Mouse (Mus musculus) heart, embryonic 15.5 days (tissue): ENCODE data around the gene Twist2. TPM values are rescaled to one million over a fixed set of nuclear protein-coding genes. Genes with fewer than 3 reads are reported as not detected.

Source experiments
- ATAC-seq: fragments of 200-750 bp; cut with Nextera tagmentation; replicated peaks from 2 replicates; pipeline ENCODE4 v1.8.0; 2017; ENCODE audit warnings: low read depth, moderate TSS enrichment; ENCODE audit not compliant: insufficient number of reproducible peaks, insufficient read depth, low FRiP score
- H3K27ac ChIP-seq: fragments of 300-500 bp; sonication (generic); 2 replicates; pipeline ENCODE4 v1.5.1; 2015; ENCODE audit warnings: mild to moderate bottlenecking, inconsistent platforms
- H3K27me3 ChIP-seq: fragments of 300-500 bp; sonication (generic); 2 replicates; pipeline ENCODE4 v1.6.1; 2015; ENCODE audit warnings: inconsistent platforms
- H3K36me3 ChIP-seq: fragments of 300-500 bp; sonication (generic); 2 replicates; pipeline ENCODE4 v1.6.1; 2015; ENCODE audit warnings: mild to moderate bottlenecking, inconsistent platforms
- H3K4me1 ChIP-seq: fragments of 300-500 bp; sonication (generic); replicated peaks from 2 replicates; pipeline ENCODE4 v1.6.1; 2015; ENCODE audit warnings: inconsistent platforms
- H3K4me2 ChIP-seq: fragments of 300-500 bp; sonication (generic); 2 replicates; pipeline ENCODE4 v1.6.1; 2015; ENCODE audit warnings: inconsistent platforms, mild to moderate bottlenecking, moderate library complexity
- H3K4me3 ChIP-seq: fragments of 300-500 bp; sonication (generic); 2 replicates; pipeline ENCODE4 v1.5.1; 2015; ENCODE audit warnings: mild to moderate bottlenecking, inconsistent platforms
- H3K9ac ChIP-seq: fragments of 300-500 bp; sonication (generic); 2 replicates; pipeline ENCODE4 v1.6.1; 2015; ENCODE audit warnings: mild to moderate bottlenecking, inconsistent platforms
- H3K9me3 ChIP-seq: fragments of 300-500 bp; sonication (generic); replicated peaks from 2 replicates; pipeline ENCODE4 v1.6.1; 2016; ENCODE audit warnings: inconsistent platforms
- WGBS: fragments of 180-500 bp; shearing (Covaris S2); methylation state at CpG from one replicate; pipeline ENCODE4 v1.1.7; 2015; ENCODE audit warnings: mixed read lengths; 5-methylcytosine and 5-hydroxymethylcytosine counted together
- polyA plus RNA-seq: library from polyadenylated mRNA; unstranded; fragments of >200 nt; fragmentation: Nextera tagmentation; extraction: Ambion mirVana; gene quantifications from 2 replicates; pipeline ENCODE4 v1.2.1, GENCODE M21; 2015

Gene Twist2
- polyA plus RNA-seq, 1 experiment from 2014 or later: 2.9 TPM

DNA sequence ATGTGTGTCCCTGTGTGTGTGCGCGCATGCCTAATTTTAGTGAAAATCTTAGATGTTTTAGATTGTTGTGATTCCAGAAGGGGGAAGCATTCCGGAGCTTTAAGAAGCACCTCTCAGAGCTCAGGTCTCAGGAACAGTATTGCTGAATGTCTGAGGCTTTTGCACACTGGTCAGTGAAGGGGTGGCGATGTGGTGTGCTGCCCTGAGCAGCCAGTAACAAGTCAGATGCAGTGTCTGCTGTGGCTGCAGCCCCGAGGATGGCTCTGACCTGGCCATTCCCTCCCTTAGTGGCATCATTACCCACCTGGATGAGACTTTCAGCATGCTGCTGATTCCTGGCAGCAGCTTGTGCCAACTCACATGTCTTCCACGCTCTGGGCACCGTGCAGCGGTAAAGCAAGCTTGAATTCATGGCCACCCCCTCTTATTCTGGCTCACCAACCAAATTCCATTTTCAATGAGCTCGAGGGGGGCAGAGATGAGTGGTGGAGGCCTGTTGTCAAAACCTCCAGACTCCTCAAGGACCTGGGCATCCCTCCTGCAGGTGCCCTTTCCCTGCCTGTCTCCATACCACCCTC is 44.2 kb downstream of the Twist2 start:
- ATAC-seq: no peak
- 65% methylated on average over 9 of the region's 9 CpGs for WGBS
- Histone ChIP-seq H3K36me3 (no peaks in the 10 kb centered on the region), H3K9me3 (no peaks in the 10 kb centered on the region), H3K4me3 (no peak overlapping the region), H3K27me3 (no peaks in the 10 kb centered on the region), H3K4me2 (no peak overlapping the region), H3K4me1 (peaks cover 18% of the 10 kb centered on the region), H3K9ac (no peak overlapping the region), H3K27ac (peak overlapping the region; percentile 6; the same call in 1 of the 2 replicates)

DNA sequence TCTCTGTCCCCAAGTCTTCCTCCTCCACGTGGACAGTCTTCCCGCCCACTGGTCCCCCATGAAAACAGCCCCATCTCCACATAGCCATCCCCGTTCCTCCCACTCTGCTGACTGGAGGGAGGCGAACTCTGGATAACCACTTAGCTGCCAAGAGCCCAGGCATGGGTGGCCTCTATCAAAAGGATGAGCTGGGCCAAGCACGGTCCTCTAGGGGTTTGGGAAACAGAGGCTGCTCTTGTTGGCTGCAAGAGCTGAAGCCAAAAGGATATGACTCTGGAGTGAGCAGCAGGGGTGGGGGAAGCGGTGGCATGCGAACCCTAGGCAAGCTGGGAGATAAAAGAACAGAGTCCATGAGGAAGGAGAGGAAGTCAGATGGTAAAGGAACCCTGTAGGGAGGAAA is 50.0 kb downstream of the Twist2 start:
- Histone ChIP-seq H3K27me3 (no peaks in the 10 kb centered on the region), H3K4me3 (no peak overlapping the region), H3K4me1 (peaks cover under 1% of the 10 kb centered on the region), H3K9me3 (no peaks in the 10 kb centered on the region), H3K9ac (no peak overlapping the region), H3K36me3 (no peaks in the 10 kb centered on the region), H3K27ac (peak overlapping the region; percentile 7; the same call in 1 of the 2 replicates), H3K4me2 (no peak overlapping the region)
- 60% methylated on average over 7 of the region's 7 CpGs for WGBS
- ATAC-seq: peak; percentile 53; the same call in 1 of the 2 replicates

DNA sequence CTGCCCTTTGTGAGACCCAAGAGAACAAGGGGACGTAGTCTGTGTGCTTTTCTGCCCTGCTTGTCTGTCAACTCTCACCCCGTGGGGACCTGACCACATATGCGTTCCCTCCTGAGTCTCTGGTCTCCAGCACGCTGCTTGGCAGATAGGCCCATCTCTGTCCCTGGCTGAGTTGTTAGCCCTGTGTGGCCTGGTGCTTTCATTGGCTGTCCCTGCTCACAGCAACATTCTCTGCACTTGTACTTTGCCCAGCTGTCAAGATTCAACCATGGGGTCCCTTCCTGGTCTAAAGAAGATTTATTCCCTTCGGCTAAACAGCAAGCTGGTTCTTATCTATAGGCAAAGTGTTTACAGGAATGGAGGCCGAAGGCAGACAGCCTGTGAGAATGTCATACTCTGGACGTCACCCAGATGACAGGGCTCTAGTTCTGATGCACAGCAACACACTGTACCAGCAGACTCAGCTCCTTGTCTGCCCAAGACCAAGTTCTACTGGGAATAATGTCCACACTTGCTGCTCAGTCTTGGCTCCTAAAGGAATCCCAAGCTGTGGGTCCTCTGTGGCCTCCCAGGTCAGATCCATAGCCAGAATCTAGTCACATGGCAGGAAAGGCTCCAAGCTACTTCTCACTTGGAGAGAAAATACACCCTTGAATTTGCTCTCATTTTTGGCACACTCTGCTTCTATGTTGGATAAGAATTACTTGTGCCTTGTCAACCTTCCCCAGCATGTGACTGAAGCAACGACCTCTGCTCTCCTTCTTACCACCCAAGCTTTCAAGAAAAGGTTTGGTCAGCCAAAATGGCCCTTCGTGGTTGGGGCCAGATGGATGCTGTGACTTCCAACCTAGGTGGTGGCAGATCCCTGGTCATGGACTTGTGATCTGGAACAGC is 55.8 kb downstream of the Twist2 start:
- H3K4me2 ChIP-seq: no peak overlapping the region
- no peak overlapping the region for H3K9ac ChIP-seq
- H3K9me3 ChIP-seq: no peaks in the 10 kb centered on the region
- no peaks in the 10 kb centered on the region for H3K27me3 ChIP-seq
- WGBS: 34% methylated on average over 9 of the region's 9 CpGs
- no peaks in the 10 kb centered on the region for H3K36me3 ChIP-seq
- peak; percentile 62; the same call in 1 of the 2 replicates for ATAC-seq
- no peak overlapping the region for H3K4me3 ChIP-seq
- H3K4me1 ChIP-seq: peaks cover 22% of the 10 kb centered on the region
- peak overlapping the region; percentile 35; the same call in 1 of the 2 replicates for H3K27ac ChIP-seq

DNA sequence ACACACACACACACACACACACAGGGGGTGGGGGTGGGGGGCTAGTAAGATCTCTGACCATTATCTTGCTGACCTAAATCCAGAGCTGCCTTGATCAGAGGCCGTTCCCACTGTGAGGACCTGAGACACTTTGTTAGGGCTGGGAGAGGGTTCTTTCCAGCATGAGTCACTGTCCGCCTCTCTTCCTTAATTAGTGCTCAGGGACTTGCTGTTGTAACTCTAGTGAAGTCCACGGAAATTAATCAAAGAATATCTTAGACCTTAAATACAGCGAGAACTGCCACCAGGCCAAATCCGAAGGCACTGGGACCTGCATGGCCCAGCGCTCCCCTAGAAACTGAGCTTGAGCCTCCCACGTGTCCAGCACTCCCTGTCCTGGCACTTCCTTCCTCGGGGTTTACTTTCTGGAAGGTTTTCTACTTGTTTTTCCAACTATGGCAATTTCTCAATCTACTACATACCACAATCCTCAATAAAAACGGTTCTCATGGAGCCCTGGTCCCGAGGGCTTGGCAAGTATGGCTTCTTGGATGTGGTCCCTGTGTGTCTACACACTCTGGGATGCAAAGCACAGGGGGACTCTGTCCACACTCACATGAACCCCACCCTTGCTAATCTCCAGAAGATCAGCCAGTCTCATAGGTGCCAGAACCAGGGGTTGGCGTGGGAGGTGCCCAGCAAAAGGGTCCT is 57.0 kb downstream of the Twist2 start:
- H3K4me1 ChIP-seq: peaks cover 22% of the 10 kb centered on the region
- H3K27me3 ChIP-seq: no peaks in the 10 kb centered on the region
- no peak for ATAC-seq
- no peaks in the 10 kb centered on the region for H3K9me3 ChIP-seq
- WGBS: 70% methylated on average over 11 of the region's 11 CpGs
- H3K4me3 ChIP-seq: no peak overlapping the region
- H3K27ac ChIP-seq: 0 out of 2 replicates have a peak overlapping the region, but pooled peaks have one; percentile 18
- H3K4me2 ChIP-seq: no peak overlapping the region
- no peak overlapping the region for H3K9ac ChIP-seq
- H3K36me3 ChIP-seq: no peaks in the 10 kb centered on the region

DNA sequence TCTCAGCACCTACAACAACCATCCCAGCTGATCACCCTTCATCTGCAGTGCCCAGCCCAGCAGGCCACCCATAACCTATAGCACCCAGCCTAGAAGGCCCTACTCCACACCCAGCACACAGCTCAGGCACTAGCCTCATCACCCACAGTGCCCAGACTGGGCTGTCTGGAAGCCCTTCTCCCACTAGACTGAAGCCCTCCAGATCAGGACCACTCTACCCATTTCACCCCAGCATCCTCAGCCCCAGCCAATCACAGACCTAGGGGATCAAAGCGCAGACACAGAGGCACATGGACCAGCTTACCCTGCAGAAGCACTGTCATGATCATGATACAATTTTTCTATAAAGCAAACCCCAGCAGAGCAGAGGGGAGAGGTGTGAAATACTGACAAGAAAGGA is 57.6 kb downstream of the Twist2 start:
- Histone ChIP-seq H3K27ac (no peak overlapping the region), H3K9ac (no peak overlapping the region), H3K9me3 (no peaks in the 10 kb centered on the region), H3K4me2 (no peak overlapping the region), H3K4me3 (no peak overlapping the region), H3K27me3 (no peaks in the 10 kb centered on the region), H3K4me1 (peaks cover 22% of the 10 kb centered on the region), H3K36me3 (no peaks in the 10 kb centered on the region)
- no peak; the same call in 1 of the 2 replicates for ATAC-seq
- WGBS: 100% methylated on average over 1 of the region's 1 CpGs

DNA sequence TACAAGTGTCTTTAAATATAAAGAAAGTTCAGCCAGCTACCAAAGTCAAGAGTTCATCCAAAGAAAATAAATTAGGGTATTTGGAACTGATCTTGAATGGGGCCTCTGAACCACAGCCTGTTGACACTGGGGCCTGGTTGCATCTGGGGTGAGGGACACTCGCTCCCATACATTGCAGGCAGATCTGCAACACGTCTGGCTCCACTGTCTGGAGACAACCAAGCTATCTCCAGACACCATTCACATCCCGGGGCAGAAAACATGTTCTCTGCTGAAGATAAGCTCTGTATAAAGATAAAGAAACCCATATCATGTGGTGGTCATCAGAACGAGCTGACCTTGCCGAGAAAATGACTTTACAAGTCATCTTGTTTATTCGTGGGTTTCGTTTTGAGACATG is 60.2 kb downstream of the Twist2 start:
- H3K4me2 ChIP-seq: no peak overlapping the region
- no peak overlapping the region for H3K9ac ChIP-seq
- H3K27ac ChIP-seq: no peak overlapping the region
- 27% methylated on average over 7 of the region's 7 CpGs for WGBS
- H3K27me3 ChIP-seq: no peaks in the 10 kb centered on the region
- no peaks in the 10 kb centered on the region for H3K36me3 ChIP-seq
- no peaks in the 10 kb centered on the region for H3K9me3 ChIP-seq
- peaks cover 20% of the 10 kb centered on the region for H3K4me1 ChIP-seq
- no peak overlapping the region for H3K4me3 ChIP-seq
- ATAC-seq: no peak

- Histone ChIP-seq H3K4me1 (no peaks in the 10 kb centered on the region), H3K9ac (no peak overlapping the region), H3K36me3 (no peaks in the 10 kb centered on the region), H3K27ac (no peak overlapping the region), H3K4me3 (no peak overlapping the region), H3K9me3 (no peaks in the 10 kb centered on the region), H3K4me2 (no peak overlapping the region), H3K27me3 (no peaks in the 10 kb centered on the region)
- 26% methylated on average over 2 of the region's 2 CpGs for WGBS
- ATAC-seq: no peak
Observed at GRCm38 (mm10) chr1:91866001-91866400, 64.7 kb downstream of the Twist2 start.

DNA sequence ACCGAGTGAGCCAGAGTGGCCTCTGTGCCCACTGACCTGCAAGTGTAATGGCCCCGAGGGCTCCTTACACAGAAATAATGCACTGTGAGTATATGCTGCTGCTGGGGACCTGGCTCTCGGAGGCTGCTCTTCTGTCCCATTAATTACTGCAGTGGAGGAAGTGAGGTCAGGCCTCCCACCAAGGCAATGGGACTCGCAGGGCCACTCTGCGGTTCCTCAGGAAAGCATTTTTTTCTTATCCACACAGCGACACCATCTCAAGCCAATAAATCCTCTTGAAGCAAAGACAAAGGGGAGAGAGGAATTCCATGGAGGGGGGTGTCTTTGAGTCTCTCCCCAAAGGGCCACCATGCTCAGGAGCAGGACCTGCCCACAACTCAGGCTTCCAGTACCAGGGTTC is 69.8 kb downstream of the Twist2 start:
- Histone ChIP-seq H3K27me3 (no peaks in the 10 kb centered on the region), H3K27ac (no peak overlapping the region), H3K4me2 (no peak overlapping the region), H3K9me3 (no peaks in the 10 kb centered on the region), H3K9ac (no peak overlapping the region), H3K4me1 (peaks cover 21% of the 10 kb centered on the region; the same call in 1 of the 2 replicates), H3K36me3 (no peaks in the 10 kb centered on the region), H3K4me3 (no peak overlapping the region)
- WGBS: 52% methylated on average over 6 of the region's 6 CpGs
- ATAC-seq: no peak

- WGBS: 43% methylated on average over 8 of the region's 8 CpGs
Observed at GRCm38 (mm10) chr1:91872388-91873059, 71.3 kb downstream of the Twist2 start.

GRCm38 (mm10) chr1:91873572-91874285 is 72.5 kb downstream of the Twist2 start:
- no peaks in the 10 kb centered on the region for H3K36me3 ChIP-seq
- H3K27ac ChIP-seq: no peak overlapping the region
- H3K9me3 ChIP-seq: no peaks in the 10 kb centered on the region
- no peaks in the 10 kb centered on the region for H3K27me3 ChIP-seq
- no peak overlapping the region for H3K9ac ChIP-seq
- WGBS: 66% methylated on average over 10 of the region's 10 CpGs
- no peak for ATAC-seq
- H3K4me2 ChIP-seq: no peak overlapping the region
- no peak overlapping the region for H3K4me3 ChIP-seq
- H3K4me1 ChIP-seq: peaks cover 25% of the 10 kb centered on the region

More at GRCm38 (mm10) chr1:91872388-91873059, 71.3 kb downstream of the Twist2 start:
- Histone ChIP-seq H3K4me3 (no peak overlapping the region), H3K9ac (no peak overlapping the region), H3K4me1 (peaks cover 21% of the 10 kb centered on the region; the same call in 1 of the 2 replicates), H3K27me3 (no peaks in the 10 kb centered on the region), H3K4me2 (no peak overlapping the region), H3K36me3 (no peaks in the 10 kb centered on the region), H3K9me3 (no peaks in the 10 kb centered on the region), H3K27ac (no peak overlapping the region)
- ATAC-seq: peak; percentile 63; the same call in 1 of the 2 replicates
